In genomic region chr3:114971183-114971582, GRCm38 (mm10) we compare ENCODE assay signal across 22 mouse cellular contexts.
DNase-seq lines count a peak whose midpoint lies in the region; ATAC-seq lines count a peak whose summit lies in the region.
"Had no signal": no experiment of that assay in that cellular context is flagged by ENCODE, and none has a peak within 500 bp of the region (broad histone marks: within the 10 kb centered on the region; RNA-seq: fewer than 3 reads in every experiment).

No protein-coding gene starts in this region.

- no peak overlapping the region for H3K4me2 ChIP-seq in neural tube, embryonic 11.5 days (ENCODE audit: low read depth)
- H3K4me2 ChIP-seq in neural tube, embryonic 13.5 days, result no peak overlapping the region
- H3K4me2 ChIP-seq in neural tube, embryonic 15.5 days, result no peak overlapping the region
- H3K4me2 ChIP-seq: embryonic facial prominence, embryonic 13.5 days; embryonic facial prominence, embryonic 15.5 days; forebrain, embryonic 12.5 days had no signal

- no peak for DNase-seq in neural tube, embryonic 11.5 days (ENCODE audit: low spot score)
- DNase-seq in neural tube, embryonic 10.5 days (ENCODE audit: extremely low spot score, low spot score), result no peak
- no peak for DNase-seq in right cerebral cortex, postnatal 25 days
- DNase-seq in adrenal gland, adult 18-20 months (ENCODE audit: low spot score in 2 of 2), result no peak
- DNase-seq: adrenal gland, adult 8-10 months; adrenal gland, postnatal 14 days; adrenal gland, postnatal 36 days; cerebellum, adult 11-12 months; cerebellum, adult 2 months; cerebellum, adult 9-10 months; cerebellum, postnatal 10 days; cerebellum, postnatal 25 days; embryo, embryonic 11 days had no signal

- no peak overlapping the region for H3K4me3 ChIP-seq in neural tube, embryonic 11.5 days (ENCODE audit: low read depth, low read length)
- no peak overlapping the region for H3K4me3 ChIP-seq in neural tube, embryonic 13.5 days
- no peak overlapping the region for H3K4me3 ChIP-seq in neural tube, embryonic 15.5 days (replicated peaks)
- H3K4me3 ChIP-seq: embryonic facial prominence, embryonic 13.5 days; embryonic facial prominence, embryonic 15.5 days; erythroblast, embryonic 14.5 days; forebrain, embryonic 10.5 days; forebrain, embryonic 12.5 days had no signal

- no peaks in the 10 kb centered on the region for H3K9me3 ChIP-seq in neural tube, embryonic 11.5 days (ENCODE audit: control insufficient read depth, low read length)
- no peaks in the 10 kb centered on the region for H3K9me3 ChIP-seq in neural tube, embryonic 13.5 days
- no peaks in the 10 kb centered on the region for H3K9me3 ChIP-seq in neural tube, embryonic 15.5 days (replicated peaks)
- H3K9me3 ChIP-seq: embryonic facial prominence, embryonic 13.5 days; embryonic facial prominence, embryonic 15.5 days; forebrain, embryonic 10.5 days; forebrain, embryonic 12.5 days had no signal

- no peaks in the 10 kb centered on the region for H3K27me3 ChIP-seq in neural tube, embryonic 11.5 days (ENCODE audit: control insufficient read depth, insufficient read depth, low read length)
- H3K27me3 ChIP-seq in neural tube, embryonic 13.5 days, result no peaks in the 10 kb centered on the region
- H3K27me3 ChIP-seq in neural tube, embryonic 15.5 days (replicated peaks), result no peaks in the 10 kb centered on the region
- H3K27me3 ChIP-seq: embryonic facial prominence, embryonic 13.5 days; embryonic facial prominence, embryonic 15.5 days; forebrain, embryonic 12.5 days had no signal

- ATAC-seq in neural tube, embryonic 11.5 days (ENCODE audit: insufficient read depth, low FRiP score, low TSS enrichment), result 0 out of 2 replicates have a peak, but pooled peaks have one; percentile 35
- peak; percentile 82 for ATAC-seq in neural tube, embryonic 13.5 days (ENCODE audit: low read depth)
- peak; percentile 48 for ATAC-seq in neural tube, embryonic 15.5 days (ENCODE audit: low FRiP score)
- ATAC-seq: forebrain, embryonic 14.5 days; forebrain, embryonic 16.5 days had no signal

- H3K9ac ChIP-seq in neural tube, embryonic 11.5 days (ENCODE audit: low read length), result no peak overlapping the region
- H3K9ac ChIP-seq in neural tube, embryonic 13.5 days, result no peak overlapping the region
- no peak overlapping the region for H3K9ac ChIP-seq in neural tube, embryonic 15.5 days (replicated peaks)
- H3K9ac ChIP-seq: embryonic facial prominence, embryonic 13.5 days; embryonic facial prominence, embryonic 15.5 days; forebrain, embryonic 12.5 days had no signal

- no peaks in the 10 kb centered on the region for H3K4me1 ChIP-seq in neural tube, embryonic 11.5 days (ENCODE audit: control insufficient read depth, insufficient read depth, low read length)
- H3K4me1 ChIP-seq in neural tube, embryonic 13.5 days (replicated peaks), result peaks cover 28% of the 10 kb centered on the region
- H3K4me1 ChIP-seq in neural tube, embryonic 15.5 days, result peaks cover 6% of the 10 kb centered on the region; the same call in 1 of the 2 replicates
- H3K4me1 ChIP-seq: embryonic facial prominence, embryonic 13.5 days; embryonic facial prominence, embryonic 15.5 days; forebrain, embryonic 10.5 days; forebrain, embryonic 12.5 days had no signal

- H3K27ac ChIP-seq in neural tube, embryonic 11.5 days (ENCODE audit: low read depth, low read length), result no peak overlapping the region
- H3K27ac ChIP-seq in neural tube, embryonic 13.5 days (replicated peaks), result peak overlapping the region; percentile 49
- H3K27ac ChIP-seq in neural tube, embryonic 15.5 days (replicated peaks), result no peak overlapping the region
- H3K27ac ChIP-seq: embryonic facial prominence, embryonic 13.5 days; embryonic facial prominence, embryonic 15.5 days; forebrain, embryonic 10.5 days; forebrain, embryonic 12.5 days had no signal

- H3K36me3 ChIP-seq in neural tube, embryonic 11.5 days (ENCODE audit: control insufficient read depth, insufficient read depth, low read length), result no peaks in the 10 kb centered on the region
- H3K36me3 ChIP-seq in neural tube, embryonic 13.5 days, result no peaks in the 10 kb centered on the region
- H3K36me3 ChIP-seq in neural tube, embryonic 15.5 days, result no peaks in the 10 kb centered on the region
- H3K36me3 ChIP-seq: embryonic facial prominence, embryonic 13.5 days; embryonic facial prominence, embryonic 15.5 days; forebrain, embryonic 10.5 days; forebrain, embryonic 12.5 days had no signal
